Mouse (Mus musculus): ENCODE data around the gene Dhx35. TPM values are rescaled to one million over a fixed set of nuclear protein-coding genes. Genes with fewer than 3 reads are reported as not detected.

The Dhx35 gene
- total RNA-seq (2021) = 10 to 100 TPM; 14.6 to 21.0 TPM

DNA sequence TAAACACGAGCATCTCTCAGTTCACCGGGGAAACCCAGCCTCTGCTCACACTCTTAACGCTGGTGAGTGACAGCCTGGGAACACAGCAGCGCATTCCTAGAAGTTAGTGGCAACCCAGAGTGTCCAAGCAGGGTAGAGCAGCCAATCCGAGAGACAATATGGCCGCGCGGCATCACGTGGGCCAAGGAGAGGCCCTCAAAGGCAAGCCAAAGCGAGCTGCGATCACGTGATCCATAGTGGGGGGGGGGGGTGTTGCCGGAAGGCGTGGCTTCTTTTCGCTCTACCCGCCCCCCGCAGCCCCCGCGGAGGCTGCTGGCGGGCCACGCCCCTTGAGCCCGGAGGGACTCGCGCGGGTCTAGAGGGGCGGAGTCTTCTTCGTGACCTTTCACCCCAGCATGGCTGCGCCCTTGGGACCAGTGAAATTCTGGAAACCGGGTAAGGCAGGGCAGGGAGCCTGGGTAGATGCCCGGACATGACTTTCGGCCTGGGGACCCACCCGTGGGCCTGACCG lies at the start of gene Dhx35:
Gene Dhx35 (plus strand): TSS at position 314 of the 511 bp plus-strand sequence.
- peak; percentile 90 to 94 for DNase-seq

DNA sequence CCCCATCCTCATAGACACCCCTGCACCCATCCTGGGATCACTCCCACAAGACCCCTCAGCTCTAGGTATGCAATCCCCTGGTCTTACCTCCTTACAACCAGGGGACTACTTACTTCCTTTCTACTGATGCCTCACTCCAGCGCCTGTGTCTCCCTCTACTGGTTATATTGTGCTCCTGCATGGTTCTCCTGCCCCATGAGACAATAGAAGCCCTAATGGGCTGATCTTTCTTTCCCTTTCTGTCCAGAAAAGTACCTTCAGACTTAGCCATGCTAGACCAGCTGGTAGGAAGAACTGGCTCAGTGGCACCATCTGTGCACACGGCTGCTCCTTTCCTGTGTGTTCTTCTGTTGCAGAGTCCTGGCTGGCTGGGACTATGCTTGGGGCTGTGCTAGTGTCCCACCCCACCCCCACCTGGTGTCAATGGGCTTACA lies 49.5 kb upstream of the Dhx35 start:
- DNase-seq = peak; percentile 57 to 64

DNA sequence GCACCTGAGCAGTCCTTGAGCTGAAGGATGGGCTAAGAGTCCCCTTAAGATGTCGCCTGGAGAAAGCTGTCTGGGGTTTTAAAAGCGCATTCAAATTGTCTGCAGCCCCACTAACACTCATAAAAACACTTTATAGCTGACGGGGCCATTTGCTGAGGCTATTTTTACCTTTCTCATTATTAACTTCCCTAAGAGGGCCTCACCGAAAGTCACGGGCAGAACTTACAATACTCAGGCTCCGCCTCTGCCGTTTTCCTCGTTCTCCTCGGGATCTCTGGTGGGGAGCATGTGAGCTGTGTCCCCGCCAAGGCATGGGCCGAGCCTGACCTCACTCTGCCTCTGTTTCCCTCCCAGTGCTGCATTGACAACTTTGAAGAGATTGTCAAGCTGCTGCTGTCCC lies 48.4 kb upstream of the Dhx35 start:
- DNase-seq = no peak

DNA sequence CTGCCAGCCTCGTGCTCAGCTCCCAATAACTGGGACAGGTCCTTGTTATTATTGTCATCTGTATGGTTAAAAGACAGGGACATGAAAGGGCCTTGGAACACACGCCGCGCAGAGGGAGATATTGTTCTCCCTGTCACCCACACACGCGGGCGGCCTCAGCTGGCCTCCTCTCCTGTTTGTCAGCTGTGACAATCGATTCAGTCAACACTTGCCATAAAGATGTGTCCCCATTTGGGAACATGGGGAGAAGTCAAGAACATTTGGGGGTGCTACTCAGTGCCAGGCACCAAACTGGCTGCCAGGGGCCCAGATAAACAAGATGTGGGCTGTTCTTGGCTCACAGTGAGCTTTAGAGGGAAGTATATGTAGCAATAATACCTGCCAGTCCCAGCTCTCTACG lies 45.2 kb upstream of the Dhx35 start:
- DNase-seq = peak; percentile 79 to 82

DNA sequence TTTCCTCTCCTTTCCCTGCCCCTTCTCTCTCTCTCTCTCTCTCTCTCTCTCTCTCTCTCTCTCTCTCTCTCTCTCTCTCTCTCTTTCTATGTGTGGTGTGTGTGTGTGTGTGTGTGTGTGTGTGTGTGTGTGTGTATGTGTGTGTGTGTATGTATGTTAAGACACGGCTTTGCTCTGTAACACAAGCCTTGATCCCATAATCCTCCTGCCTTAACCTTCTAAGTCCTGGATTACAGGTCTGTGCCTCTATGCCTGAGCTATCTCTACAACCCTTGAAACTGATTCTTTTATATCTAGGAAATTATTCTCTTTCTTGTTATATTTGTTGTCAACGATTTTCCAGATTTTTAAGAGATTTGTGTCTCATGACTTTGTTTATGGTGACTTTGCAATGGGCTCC lies 34.4 kb upstream of the Dhx35 start:
- DNase-seq = no peak

DNA sequence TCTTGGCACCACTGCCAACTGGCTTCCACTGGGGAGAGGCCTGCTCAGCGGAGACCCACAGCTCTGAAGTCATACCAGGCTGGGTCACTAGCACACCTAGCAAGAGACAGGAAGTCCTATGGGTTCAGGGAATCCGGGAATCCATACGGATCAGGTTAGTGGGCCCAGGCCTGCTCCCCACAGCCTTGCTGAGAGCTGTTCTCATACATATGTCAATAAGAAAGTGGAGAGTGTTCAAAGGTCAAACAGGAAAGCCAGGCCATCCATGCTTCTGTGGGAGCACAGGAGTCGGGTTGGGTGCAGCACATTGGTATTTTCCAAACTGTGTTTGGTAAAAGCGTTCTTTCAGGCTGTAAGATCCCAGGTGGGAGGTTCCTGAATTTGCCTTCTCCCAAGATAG lies 32.3 kb upstream of the Dhx35 start:
- no peak for DNase-seq

DNA sequence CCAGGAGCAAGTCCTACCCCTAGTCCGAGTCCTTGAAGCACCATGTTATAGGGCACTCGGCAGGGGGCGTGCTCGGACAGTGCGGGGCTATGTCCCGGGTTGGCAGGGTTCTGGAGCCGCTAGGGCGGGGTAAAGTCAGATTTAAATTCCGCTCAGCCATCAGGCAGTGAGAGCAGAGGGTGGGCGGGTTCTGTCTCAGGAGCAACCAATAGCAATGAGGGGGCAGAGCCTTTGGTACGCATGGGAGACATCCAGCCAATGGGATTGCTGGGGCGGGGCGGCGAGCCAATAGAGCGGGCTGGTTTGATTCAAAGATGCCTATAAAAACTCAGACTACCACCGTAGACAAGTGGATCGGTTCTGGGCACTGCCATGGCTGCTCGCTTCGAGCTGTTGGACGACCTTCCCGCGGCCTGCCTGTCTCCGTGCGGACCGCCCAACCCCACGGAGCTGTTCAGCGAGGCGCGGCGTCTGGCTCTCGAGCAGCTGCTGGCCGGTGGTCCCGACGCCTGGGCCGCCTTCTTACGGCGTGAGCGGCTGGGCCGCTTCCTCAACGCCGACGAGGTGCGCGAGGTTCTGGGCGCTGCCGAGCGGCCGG lies 26.8 kb upstream of the Dhx35 start, which contains the start of gene Fam83d:
Gene Fam83d (plus strand): TSS at position 352 of the 598 bp plus-strand sequence.
- DNase-seq = peak; percentile 93

DNA sequence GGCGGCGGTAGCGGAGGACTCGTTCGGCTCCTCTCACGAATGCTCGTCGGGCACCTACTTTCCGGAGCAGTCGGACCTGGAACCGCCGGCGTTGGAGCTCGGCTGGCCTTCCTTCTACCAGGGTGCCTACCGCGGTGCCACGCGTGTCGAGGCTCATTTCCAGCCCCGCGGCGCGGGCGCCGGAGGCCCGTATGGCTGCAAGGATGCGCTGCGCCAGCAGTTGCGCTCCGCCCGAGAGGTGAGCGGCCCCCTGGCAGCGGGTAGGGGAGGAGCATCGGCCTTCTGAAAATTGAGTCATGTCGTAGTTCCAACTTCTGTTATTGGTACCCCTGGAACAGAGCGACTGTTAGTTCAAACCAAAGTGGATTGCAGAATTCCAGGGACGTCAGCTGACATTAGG lies 26.3 kb upstream of the Dhx35 start:
- no peak for DNase-seq

DNA sequence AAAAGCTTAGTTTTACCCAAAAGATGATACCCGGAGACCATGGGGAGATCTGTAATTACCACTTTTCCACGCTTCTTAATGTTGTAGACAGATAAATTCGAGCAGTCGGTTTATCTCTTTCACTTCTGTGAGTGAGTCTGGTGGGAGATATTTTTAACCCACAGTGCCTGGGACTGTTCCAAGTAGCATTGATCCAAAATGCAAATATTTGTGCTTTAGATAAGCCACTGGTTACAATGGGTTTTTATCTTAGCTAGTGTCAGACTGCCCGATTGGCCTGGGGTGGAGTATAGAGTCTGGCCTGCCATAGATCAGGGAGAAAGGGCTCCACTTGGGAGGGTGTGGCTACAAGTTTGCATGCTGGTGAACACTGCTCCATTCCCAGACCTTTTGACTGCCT lies 25.8 kb upstream of the Dhx35 start:
- DNase-seq = no peak

DNA sequence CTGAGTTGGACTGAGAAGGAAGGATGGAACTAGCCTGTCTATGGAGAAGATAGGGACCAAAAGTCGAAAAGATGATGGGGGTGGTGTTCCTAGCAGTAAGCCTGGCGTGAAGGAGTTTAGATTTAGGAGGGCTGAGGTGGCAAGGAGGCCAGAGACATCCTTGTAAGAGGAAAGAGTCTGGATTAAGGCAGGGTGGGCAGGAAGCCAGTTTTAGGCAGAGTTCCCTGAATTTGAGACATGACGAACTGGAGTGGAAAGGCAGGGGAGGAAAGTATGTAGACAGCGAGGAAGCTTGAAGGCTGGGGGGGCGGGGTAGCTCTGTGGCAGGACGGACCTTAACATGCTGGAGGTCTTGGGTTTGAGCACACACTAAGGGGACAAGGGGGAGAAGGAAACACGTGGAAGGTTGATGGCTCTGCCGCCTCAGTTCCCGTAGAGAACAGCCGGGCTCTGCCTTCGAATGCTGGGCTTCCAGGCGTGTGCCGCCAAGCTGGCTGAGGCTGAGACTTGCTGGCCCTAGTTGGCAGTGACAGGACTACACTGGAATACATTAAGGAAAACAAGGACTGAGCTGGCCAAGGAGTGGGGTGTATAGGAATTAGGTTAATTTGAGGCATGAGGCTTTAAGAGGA lies 24.4 kb upstream of the Dhx35 start:
- no peak for DNase-seq

DNA sequence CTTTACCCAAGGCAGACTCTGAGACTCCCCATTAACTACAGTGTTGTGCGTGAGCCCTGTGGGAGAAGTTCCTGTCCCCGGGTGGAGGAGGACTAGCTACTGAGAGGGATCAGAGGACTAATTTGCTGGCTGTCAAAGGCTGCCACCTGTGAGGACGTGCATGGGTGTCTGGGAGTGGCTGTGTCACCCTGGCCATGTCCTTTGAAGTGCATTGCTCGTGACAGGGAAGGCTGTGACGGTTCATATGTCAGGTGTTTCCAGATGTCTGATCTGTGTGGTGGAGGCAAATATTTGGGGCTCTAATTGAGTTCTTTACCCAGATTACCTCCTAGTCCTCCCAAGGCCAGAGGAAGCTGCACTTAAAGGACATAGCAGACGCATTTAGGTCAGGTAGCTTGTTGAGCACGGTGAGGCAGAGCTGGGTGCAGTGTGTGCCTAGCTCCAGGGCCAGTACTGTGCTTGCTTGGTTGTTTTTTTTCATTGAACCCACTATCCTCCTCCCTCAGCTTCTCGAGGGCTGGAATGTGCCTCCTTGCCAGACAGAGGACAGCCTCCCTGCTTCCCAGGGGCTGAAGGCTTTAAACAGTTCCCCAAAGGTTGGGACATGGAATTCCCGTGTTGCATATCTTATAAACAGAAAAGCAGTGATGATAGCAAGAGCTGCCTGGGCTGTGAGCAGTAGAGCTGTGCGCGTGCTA lies 23.4 kb upstream of the Dhx35 start:
- no peak for DNase-seq

DNA sequence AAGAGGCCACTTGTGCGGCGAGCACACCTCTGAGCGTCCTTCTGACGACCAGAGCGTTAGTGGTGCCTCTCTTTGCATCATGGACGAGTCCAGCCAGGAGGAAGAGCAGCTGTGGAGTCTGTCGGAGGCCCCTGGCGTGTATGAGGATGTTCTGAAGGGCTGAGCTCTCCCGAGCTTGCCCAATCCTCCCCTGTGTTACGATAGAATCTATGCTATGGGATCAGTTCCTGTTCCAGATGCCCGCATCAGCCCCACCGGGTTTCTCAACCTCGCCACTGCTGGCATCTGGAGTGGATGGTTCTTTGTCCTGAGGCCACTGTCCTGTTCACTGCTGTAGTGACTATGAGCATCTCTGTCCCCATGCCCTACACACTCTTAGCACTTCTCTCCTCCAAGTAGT lies 21.8 kb upstream of the Dhx35 start:
- DNase-seq = no peak

DNA sequence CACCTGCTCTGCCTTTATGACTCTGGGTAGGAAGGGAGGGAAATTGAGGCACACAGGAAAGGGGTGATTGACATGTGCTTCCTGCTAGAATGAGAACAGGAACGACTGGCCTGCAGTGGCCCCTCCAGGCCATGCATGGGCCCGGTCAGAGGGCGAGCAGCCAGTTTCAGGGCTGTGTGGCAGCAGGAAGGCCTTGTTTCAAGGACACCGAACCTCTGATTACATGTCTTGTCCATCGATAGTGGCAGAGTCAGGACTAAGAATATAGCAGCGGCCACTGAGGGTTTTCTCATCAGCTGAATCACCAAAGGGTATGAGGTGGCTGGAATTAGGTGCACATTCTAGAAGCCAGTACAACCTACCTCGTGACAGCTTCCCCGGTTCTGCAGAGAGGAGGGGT lies 19.7 kb upstream of the Dhx35 start:
- DNase-seq = no peak

DNA sequence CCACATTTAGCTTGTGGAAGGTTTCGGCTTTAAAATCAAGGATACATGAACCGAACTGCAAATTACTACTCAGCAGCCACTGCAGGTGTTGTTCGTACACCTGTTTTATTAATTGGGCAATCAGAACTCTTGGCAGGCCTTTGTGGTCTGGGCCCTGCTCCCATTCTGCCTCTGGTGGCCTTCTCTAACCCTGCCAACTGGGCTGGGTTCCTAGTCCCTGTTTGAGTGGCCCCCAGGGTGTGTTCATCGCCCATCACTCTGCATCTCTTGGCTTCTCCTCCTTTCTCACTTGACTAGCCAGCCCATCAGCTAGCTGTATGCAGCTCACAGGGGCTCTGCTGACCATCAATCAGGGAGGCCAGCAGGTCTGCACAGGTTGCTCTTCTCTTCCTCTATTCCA lies 17.9 kb upstream of the Dhx35 start:
- DNase-seq = no peak

DNA sequence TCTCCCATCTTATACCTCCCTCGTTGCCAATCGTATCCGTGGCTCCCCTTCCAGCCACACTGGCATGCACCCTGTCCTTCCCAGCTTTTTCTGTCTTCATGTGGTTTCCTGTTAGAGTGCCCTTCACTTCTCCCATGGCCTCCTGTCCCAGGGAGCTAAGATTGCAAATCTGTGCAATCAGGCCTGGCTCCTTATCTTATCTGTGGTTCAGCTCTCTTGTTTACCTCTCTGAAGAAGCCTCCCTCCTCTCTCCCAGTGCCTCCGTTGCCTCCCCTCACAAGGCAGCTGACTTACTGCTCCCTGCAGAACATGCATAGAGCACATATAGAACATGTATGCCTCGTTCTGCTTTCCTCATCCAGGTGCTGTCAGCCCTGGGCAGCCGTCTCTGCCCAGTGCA lies 17.1 kb upstream of the Dhx35 start:
- no peak for DNase-seq

DNA sequence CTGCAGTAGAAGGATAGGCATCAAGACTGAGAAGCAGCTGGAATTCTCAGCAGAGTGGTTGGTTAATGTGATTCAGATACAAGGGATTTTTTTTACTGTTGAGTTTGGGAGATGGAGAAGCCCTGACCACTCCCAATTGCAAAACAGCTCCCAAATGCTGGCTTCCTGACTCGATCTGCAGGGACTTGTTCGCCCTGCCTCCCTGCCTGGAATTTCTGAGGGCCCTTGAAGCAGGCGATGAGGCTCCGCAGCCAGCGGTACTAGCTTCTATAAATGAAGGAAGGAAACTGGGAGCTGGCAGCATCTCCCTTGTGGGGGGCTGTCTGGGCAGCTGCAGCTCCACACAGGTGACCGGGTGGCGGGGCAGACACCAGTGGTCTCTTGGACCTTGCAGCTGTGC lies 16.3 kb upstream of the Dhx35 start:
- no peak for DNase-seq

DNA sequence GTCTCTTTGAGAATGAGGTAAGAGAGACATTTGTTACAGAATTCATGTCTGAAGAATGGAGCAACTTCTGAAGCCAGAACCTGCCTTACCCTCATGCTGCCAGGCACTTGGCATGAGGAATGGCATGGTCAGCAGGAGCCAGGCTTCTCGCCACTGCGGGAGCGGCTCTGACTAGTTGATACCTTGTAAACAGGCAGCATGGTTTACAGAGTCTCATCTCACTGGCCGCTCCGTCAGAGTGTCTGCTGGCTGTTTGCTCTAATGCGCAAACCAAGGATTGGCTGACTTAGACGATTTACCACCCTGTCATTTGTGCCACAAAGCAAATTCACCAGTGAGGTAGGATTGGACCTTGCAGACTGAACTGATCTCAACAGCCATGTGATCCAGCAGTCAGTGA lies 13.5 kb upstream of the Dhx35 start:
- no peak for DNase-seq

DNA sequence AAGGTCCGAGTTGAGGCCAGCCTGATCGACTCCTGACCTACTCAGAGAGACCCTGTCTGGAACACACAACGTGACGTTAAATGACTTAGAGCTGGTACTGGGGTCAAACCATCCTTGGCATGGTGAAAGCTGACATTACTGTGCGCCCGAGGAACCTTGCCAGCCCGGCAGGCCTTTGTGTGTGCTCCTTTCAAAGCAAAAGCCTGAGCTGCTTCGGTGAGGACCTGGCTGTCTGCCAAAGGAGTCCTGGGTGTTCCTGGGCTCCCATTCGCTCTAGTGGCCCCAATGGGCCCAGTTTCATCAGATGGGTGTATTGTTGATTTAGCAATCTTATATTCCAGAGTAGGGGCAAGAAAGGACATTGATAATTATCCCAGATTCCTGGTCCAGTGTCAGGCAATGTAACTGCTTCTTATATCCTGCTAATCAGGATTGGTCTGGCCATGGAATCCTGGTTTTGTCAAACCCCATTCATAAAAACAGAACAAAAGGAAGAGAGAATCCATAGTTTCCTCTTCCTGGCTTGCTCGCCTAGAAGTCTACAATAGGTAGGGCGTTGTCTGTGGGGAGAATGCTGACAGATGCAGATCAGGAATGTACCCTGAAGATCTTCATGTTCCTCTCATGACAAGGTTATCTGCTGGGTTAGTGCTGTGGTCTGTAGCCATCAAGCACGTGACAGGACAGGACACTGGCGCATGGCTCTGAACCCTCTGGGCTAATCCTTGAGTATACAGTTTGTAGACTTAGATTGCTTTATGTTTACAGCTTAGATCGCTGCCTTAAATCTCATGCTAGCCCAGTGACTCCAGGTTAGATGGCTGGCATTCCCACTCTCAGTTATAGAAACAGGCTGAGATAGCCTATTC lies 7.4 kb upstream of the Dhx35 start:
- no peak for DNase-seq

DNA sequence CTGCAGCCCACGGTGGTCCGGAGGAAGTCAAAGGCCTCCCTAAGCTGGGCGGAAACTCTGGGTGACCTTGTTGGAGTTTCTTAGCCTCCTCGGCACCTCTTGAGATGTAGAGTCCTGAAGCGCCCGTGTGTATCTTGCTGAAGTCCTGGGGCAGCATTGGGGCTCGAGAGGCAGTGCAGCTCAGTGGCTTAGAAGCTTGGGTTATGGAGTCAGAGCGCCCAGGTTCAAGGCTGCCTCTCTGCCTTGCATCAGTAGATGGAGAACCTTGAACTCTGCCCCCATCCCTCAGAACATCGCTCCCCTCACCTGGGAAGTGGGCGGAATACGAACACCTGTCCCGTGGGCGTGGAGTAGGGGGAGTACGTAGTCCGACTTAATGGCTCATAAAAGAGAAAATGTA lies 436 bp downstream of the Dhx35 start:
- DNase-seq = no peak

DNA sequence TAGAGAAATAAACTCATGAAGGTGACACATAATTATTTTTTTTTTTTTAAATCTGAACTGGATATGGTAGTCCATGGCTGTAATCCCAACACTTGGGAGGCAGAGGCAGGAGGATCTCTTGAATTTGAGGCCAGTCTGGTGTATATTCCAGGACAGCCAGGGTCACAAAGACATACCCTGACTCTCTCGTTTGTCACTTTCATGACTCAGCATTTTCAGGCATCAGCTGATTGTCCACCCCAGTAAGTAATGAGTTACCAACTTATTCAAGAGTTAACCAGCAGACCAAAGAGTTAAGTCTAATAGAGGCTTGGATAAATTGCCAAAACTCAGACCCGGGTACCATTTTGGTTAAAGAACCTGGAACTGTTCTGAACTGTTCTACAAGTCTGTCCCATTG lies 1.3 kb downstream of the Dhx35 start:
- no peak for DNase-seq

DNA sequence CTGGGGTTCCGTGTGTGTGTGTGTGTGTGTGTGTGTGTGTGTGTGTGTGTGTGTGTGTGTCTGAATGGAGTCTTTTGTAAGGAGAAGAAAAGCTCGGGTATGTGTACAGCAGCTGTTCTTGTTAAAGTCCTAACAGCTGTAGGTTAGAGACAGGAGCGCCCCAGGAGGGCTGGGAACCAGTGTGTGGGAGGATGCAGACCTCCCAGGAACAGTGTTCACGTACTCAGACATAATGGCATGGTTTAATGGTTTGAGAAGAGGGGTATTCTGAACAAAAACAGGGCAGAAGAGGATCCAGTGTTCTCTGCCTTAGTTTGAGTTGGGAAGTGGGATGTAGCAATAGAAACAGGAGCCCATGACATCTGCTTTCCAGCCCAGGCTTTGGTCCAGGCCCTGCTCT lies 4.7 kb downstream of the Dhx35 start:
- DNase-seq = no peak

DNA sequence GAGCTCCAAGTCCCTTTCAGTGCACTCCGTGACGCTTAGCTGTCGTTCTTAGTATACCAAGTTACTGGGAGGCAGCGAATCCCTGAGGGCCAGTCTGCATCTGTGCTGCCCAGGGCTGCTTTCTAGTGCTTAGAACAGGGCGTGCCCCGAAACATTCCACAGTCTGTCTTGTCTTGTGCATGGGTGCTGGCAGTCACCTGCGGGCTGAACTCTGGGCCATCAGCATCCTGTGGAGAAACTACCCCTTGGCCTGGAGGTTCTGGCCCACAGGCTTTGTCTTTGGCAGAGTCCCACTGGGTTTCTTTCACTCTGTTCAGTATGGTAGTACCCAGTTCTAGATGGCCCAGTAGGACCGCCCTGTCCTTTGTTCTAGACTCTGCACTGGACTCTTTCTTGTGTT lies 6.2 kb downstream of the Dhx35 start:
- DNase-seq = no peak

DNA sequence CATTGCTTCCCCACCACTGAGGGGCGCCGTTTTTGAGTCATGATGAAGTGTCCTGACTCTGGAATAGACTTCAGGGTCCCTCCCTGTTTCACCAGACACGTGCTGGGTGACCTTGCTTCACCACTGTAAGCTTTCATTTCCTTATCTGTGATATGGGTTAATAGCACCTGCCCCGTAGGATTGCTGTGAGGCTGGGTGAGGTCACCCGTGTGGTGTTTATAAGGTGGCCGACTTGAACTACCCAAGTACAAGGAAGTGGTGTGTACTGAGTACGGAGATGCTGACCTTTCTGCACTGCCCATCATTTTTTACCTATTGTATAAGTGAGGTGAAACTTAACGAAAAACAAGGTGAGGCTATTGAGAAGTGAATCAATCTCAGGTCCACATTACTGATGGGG lies 9.0 kb downstream of the Dhx35 start:
- DNase-seq = no peak

Measured in layer of hippocampus, postnatal 36 days (tissue).